Mouse (Mus musculus): ENCODE measurements around the gene Swap70. TPM values are rescaled to one million over a fixed set of nuclear protein-coding genes. Genes with fewer than 3 reads are reported as not detected.

The Swap70 gene
- total RNA-seq, 2 experiments from 2014 or later: 12.1 to 14.6 TPM

DNA sequence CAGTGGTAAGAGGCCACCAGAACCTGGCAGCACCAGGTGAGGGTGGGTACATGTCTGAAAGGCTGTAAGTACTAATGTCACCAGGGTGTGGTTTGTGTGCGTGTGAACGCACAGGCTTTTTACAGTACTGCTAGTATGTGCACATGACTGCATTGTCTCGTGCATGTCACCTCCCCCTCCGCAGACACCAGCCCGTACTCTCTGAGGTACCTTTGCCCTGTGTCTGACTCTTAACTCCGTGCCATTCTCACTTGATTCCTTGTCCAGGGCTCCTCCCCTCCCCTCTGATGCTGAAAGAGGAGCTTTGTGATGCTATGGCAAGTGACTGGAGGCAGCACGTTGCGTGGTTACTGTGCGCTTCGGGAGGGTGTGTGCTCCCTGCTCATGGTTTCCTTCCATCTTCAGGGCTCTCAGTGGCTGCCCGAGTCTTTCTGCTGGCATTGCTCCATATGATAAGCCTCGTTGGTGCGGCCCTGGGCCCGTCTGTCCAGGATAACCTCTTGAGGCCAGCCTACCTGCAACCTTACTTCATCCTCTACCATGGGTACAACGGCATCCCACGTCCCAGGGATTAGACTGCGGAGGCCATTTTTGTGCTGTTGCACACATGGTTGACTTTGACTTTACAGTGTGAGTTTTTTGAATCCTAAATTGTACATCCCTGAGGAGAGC lies 77.4 kb downstream of the Swap70 start:
- DNase-seq (ENCODE audit: low spot score in 2 of 2): no peak

GRCm38 (mm10) chr7:110302886-110303285 lies 81.4 kb downstream of the Swap70 start:
- DNase-seq (ENCODE audit: low spot score in 2 of 2): no peak

GRCm38 (mm10) chr7:110305486-110305885 lies 84.0 kb downstream of the Swap70 start:
- no peak for DNase-seq (ENCODE audit: low spot score in 2 of 2)

DNA sequence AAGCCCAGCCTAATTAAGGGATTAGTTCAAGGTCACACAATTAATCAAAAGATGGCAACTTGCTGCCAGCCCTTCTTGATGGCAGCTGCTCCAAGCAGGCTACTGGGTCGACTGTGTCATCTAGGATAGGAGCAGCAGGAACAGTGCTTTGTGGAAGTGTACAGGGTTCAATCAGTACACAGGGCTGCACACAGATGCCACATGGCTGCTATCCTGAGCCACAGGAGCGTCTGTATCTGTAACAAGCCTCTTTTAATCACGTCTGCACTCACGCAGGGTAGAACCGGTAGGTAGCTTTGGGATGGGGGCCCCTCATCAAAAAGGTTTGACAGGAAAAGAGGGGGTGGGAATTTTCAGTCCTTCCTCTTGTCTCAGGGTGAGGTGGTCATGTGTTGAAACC lies 84.8 kb downstream of the Swap70 start:
- no peak for DNase-seq (ENCODE audit: low spot score in 2 of 2)

- DNase-seq (ENCODE audit: low spot score in 2 of 2): no peak
Measured at GRCm38 (mm10) chr7:110307741-110308140, 86.2 kb downstream of the Swap70 start.

DNA sequence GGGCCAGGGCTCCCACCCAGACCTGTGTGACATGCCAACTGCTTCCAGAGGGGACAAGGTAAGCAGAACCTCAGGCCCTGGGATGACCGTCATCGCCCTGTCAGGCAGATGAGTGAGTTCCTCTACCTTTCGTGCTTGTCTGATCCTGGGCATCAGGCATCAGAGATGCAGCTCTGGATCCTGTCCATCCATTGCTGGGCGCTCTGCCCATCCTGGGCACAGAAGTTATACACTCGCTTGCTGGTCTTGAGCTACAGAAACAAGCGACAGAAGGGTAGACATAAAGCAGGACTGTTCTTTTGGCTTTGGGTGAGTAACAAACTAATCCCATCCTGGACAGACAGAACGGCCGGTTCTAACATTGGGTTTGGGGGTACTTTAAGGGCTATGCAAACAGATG lies 87.7 kb downstream of the Swap70 start:
- peak in 1 of 2 experiments; percentile 46 for DNase-seq (ENCODE audit: low spot score in 2 of 2)

DNA sequence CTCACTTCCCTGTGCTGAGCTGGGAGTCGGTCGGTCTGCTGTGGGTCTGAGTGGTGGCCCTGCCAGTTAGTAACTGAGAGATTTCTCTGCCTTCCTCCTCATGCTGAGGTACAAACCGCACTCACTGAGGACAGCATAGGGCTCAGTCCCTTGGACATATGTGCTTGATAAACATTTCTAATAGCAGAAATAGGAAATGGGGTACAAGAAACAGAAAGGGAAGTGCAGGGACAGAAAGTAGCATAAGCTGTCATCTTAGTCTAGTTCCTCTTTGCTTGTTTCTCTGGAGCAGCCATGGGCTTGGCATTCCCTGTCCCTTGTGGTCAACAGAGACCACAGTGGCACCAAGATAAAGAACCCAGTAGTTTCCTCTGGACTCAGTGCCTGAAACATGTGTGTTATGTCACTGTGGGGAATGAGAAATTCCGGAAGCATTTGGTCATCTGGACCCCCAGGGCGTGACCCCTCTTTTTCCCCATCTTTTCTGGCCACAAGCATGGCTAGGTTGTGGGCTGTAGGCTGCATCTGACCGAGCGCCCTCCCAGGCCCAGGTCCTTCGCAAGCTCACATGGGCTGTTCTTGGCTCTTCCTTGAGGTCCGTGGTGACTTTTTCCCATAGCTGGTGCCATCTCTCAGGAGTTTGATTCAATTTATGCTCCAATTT lies 92.0 kb downstream of the Swap70 start:
- no peak for DNase-seq (ENCODE audit: low spot score in 2 of 2)

GRCm38 (mm10) chr7:110314401-110314890 lies 92.9 kb downstream of the Swap70 start:
- DNase-seq (ENCODE audit: low spot score in 2 of 2): no peak

DNA sequence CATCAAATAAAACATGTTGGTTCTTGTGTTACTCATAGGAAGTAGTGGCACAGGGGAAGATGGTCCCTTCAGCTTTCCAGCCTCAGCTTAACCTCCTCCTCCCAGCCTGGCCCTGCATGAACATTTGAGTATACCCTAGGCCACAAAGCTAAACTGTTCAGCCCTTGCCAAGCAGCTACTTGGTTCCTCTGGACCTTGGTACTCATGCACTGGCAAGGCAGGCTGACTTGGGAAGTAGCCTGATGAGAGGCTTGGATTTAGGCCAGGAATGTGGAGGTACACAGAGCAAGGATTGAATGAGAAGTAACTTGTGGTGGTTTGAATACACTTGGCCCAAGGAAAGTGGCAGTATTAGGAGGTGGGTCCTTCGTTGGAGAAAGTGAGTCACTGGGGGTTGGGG lies 93.8 kb downstream of the Swap70 start:
- DNase-seq (ENCODE audit: low spot score in 2 of 2): no peak

DNA sequence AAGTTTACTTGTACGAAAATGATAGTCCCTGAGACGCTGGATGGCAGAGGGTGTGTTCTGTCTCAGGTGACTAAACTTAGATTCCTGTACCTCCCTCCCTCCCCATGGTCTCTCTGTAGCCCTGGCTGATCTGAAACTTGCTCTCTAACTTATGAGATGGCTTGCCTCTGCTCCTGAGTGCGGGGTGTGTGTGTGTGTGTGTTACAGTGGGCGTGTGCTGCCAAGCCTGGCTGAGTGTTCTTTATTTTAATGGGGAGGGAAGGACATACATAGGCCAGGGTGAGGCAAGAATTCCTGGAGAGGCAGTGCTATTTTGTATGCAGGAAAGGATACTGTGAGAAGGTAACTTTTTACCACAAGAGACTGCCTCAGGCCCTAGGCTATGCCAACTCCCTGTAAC lies 95.9 kb downstream of the Swap70 start:
- DNase-seq (ENCODE audit: low spot score in 2 of 2): no peak

DNA sequence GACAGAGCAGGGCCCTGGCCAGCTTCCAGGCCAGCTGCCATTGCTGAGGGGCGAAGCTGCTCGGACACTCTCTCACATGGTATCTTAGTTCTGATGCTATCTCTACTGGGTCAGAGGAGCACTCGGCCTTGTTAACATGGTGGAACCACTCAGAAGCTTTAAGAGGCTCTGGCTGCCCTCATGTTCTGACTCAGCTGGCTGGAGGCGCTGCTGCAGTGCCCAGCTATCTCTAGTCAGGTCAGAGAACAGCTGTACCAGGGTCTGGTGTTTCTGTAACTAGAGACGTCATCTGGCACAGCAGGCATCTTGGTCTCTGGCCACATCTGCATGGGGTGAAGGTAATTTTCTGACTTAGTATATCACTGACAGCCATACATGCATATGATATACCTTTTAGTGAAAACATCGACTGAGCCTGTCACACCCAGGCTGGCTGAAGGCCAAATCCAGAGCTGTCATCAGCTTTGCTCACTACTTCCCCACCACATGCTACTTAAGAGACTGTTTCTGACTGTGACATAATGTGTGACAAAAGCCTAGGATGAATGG lies 97.5 kb downstream of the Swap70 start:
- no peak for DNase-seq (ENCODE audit: low spot score in 2 of 2)

- no peak for DNase-seq (ENCODE audit: low spot score in 2 of 2)
Measured at GRCm38 (mm10) chr7:110321106-110321505, 99.6 kb downstream of the Swap70 start.

GRCm38 (mm10) chr7:110324852-110325251 lies 103.3 kb downstream of the Swap70 start:
- no peak for DNase-seq (ENCODE audit: low spot score in 2 of 2)

GRCm38 (mm10) chr7:110325381-110326110 lies 104.0 kb downstream of the Swap70 start:
- DNase-seq (ENCODE audit: low spot score in 2 of 2): no peak

Other genes with a start within 250 kb of the Swap70 start
- 10 to 100 TPM; 61.8 to 63.9 TPM for gene Tmem41b, start 234.8 kb upstream of the Swap70 start, total RNA-seq (2021)
- gene Ipo7, start 203.4 kb upstream of the Swap70 start, total RNA-seq (2021): 10 to 100 TPM; 86.7 to 89.1 TPM
- gene Zfp143, start 160.5 kb upstream of the Swap70 start, total RNA-seq (2021): 10 to 100 TPM; 10.1 to 10.9 TPM
- gene Wee1, start 99.7 kb upstream of the Swap70 start, total RNA-seq (2021): 10 to 100 TPM; 12.9 to 13.0 TPM